Comparison of ENCODE assay signal across 14 mouse cellular contexts in the genomic region with DNA sequence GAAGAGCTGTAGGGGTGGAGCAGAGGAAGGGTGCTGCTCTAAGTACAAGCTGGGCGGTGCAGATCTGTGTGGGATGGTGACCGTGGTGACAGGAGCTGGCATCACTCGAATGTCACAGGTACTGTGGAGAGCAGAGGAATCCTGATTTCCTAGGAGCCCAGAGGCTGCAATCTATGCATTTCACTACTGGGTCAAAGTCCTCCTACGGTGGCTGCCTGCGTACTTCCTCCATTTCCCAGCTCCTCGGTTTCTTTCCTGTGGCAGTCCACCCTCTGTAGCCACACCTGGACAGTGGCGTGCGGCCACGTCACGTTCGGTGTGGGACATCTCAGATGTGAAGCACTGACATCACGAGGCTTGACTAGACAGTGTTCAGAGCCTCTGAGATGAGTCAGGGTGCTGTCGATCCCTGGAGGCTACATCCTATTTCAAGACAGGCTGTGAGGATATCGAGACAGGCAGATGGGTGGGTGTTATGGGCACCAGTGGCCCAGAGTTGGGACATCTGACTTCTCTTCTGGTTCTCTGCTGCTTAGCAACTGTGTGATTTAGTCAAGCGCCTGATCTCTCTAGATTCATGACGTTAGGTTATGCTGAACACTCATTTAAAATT. TPM values are rescaled to one million over a fixed set of nuclear protein-coding genes. Genes with fewer than 3 reads are reported as not detected.
DNase-seq lines count a peak whose midpoint lies in the region; ATAC-seq and TF ChIP-seq lines count a peak whose summit lies in the region.
"Had no signal": no experiment of that assay in that cellular context is flagged by ENCODE, and none has a peak within 500 bp of the region (broad histone marks: within the 10 kb centered on the region; RNA-seq: fewer than 3 reads in every experiment).

No protein-coding gene starts in this region.

- H3K9ac ChIP-seq in liver, embryonic 15.5 days: no peak overlapping the region
- H3K9ac ChIP-seq in liver, embryonic 12.5 days: no peak overlapping the region
- no peak overlapping the region for H3K9ac ChIP-seq in intestine, postnatal 0 days (ENCODE audit: low read depth, low read length)
- no peak overlapping the region for H3K9ac ChIP-seq in stomach, embryonic 16.5 days (ENCODE audit: low read length)
- H3K9ac ChIP-seq in hindbrain, postnatal 0 days (replicated peaks; ENCODE audit: low read length): no peak overlapping the region
- H3K9ac ChIP-seq: hindbrain, embryonic 13.5 days; limb, embryonic 15.5 days had no signal

- H3K27me3 ChIP-seq in liver, embryonic 15.5 days: no peaks in the 10 kb centered on the region
- H3K27me3 ChIP-seq in liver, embryonic 12.5 days (replicated peaks): peaks cover 12% of the 10 kb centered on the region; the same call in 1 of the 2 replicates
- H3K27me3 ChIP-seq in intestine, postnatal 0 days (replicated peaks; ENCODE audit: control insufficient read depth, insufficient read depth, low read length): no peaks in the 10 kb centered on the region
- H3K27me3 ChIP-seq in stomach, embryonic 16.5 days (ENCODE audit: control insufficient read depth, insufficient read depth, low read length): no peaks in the 10 kb centered on the region
- no peaks in the 10 kb centered on the region for H3K27me3 ChIP-seq in hindbrain, postnatal 0 days (ENCODE audit: insufficient read depth, low read length)
- H3K27me3 ChIP-seq: limb, embryonic 15.5 days had no signal

- no peak overlapping the region; the same call in 1 of the 2 replicates for H3K4me3 ChIP-seq in liver, embryonic 15.5 days (replicated peaks)
- H3K4me3 ChIP-seq in liver, embryonic 12.5 days: no peak overlapping the region
- no peak overlapping the region for H3K4me3 ChIP-seq in intestine, postnatal 0 days (ENCODE audit: low read depth, low read length)
- H3K4me3 ChIP-seq in stomach, embryonic 16.5 days (replicated peaks; ENCODE audit: low read length): no peak overlapping the region
- H3K4me3 ChIP-seq in hindbrain, postnatal 0 days (ENCODE audit: low read length): no peak overlapping the region
- H3K4me3 ChIP-seq: hindbrain, embryonic 13.5 days; limb, embryonic 15.5 days had no signal

- WGBS in liver, embryonic 15.5 days (ENCODE audit: insufficient replicate concordance): 46% methylated on average over 16 of the region's 16 CpGs
- 58% methylated on average over 16 of the region's 16 CpGs for WGBS in liver, embryonic 12.5 days (ENCODE audit: insufficient replicate concordance)
- WGBS in intestine, postnatal 0 days: 55% methylated on average over 16 of the region's 16 CpGs
- 76% methylated on average over 16 of the region's 16 CpGs for WGBS in stomach, embryonic 16.5 days
- 80% methylated on average over 16 of the region's 16 CpGs for WGBS in hindbrain, postnatal 0 days

- no peaks in the 10 kb centered on the region for H3K9me3 ChIP-seq in liver, embryonic 15.5 days (replicated peaks)
- H3K9me3 ChIP-seq in liver, embryonic 12.5 days (replicated peaks): no peaks in the 10 kb centered on the region
- H3K9me3 ChIP-seq in intestine, postnatal 0 days (ENCODE audit: control insufficient read depth): no peaks in the 10 kb centered on the region
- no peaks in the 10 kb centered on the region for H3K9me3 ChIP-seq in stomach, embryonic 16.5 days (replicated peaks; ENCODE audit: control insufficient read depth, low read length)
- no peaks in the 10 kb centered on the region for H3K9me3 ChIP-seq in hindbrain, postnatal 0 days (ENCODE audit: low read length)
- H3K9me3 ChIP-seq: hindbrain, embryonic 13.5 days; limb, embryonic 15.5 days had no signal

- 0 out of 2 replicates have a peak overlapping the region, but pooled peaks have one; percentile 9 for H3K27ac ChIP-seq in liver, embryonic 15.5 days (replicated peaks)
- no peak overlapping the region for H3K27ac ChIP-seq in liver, embryonic 12.5 days
- no peak overlapping the region for H3K27ac ChIP-seq in intestine, postnatal 0 days (ENCODE audit: low read depth, low read length)
- H3K27ac ChIP-seq in stomach, embryonic 16.5 days (ENCODE audit: low read length): peak overlapping the region; percentile 56; the same call in 1 of the 2 replicates
- H3K27ac ChIP-seq in hindbrain, postnatal 0 days: no peak overlapping the region
- H3K27ac ChIP-seq: hindbrain, embryonic 13.5 days; limb, embryonic 15.5 days had no signal

- no peak for DNase-seq in frontal cortex, postnatal 14 days (ENCODE audit: low spot score in 2 of 2)
- DNase-seq in hindbrain, postnatal 0 days (ENCODE audit: low spot score): no peak
- no peak for DNase-seq in lung, postnatal 36 days
- DNase-seq: cerebellum, adult 9-10 months; kidney, adult 9 months; right cerebral cortex, postnatal 14 days had no signal

- no peak overlapping the region for H3K4me2 ChIP-seq in liver, embryonic 15.5 days
- no peak overlapping the region for H3K4me2 ChIP-seq in liver, embryonic 12.5 days
- no peak overlapping the region; the same call in 1 of the 2 replicates for H3K4me2 ChIP-seq in intestine, postnatal 0 days (replicated peaks; ENCODE audit: low read depth)
- no peak overlapping the region for H3K4me2 ChIP-seq in stomach, embryonic 16.5 days (ENCODE audit: low read depth, low read length)
- no peak overlapping the region for H3K4me2 ChIP-seq in hindbrain, postnatal 0 days (ENCODE audit: low read depth, low read length)
- H3K4me2 ChIP-seq: hindbrain, embryonic 13.5 days; limb, embryonic 15.5 days had no signal

- TF ChIP-seq CTCF in intestine, postnatal 0 days (IDR thresholded peaks at IDR 0.05; ENCODE audit: low read depth): no peak
- no peak for TF ChIP-seq CTCF in hindbrain, postnatal 0 days (IDR thresholded peaks at IDR 0.05; ENCODE audit: low read depth)

- no peaks in the 10 kb centered on the region for H3K36me3 ChIP-seq in liver, embryonic 15.5 days (replicated peaks)
- H3K36me3 ChIP-seq in liver, embryonic 12.5 days: no peaks in the 10 kb centered on the region
- H3K36me3 ChIP-seq in intestine, postnatal 0 days (ENCODE audit: control insufficient read depth, insufficient read depth): no peaks in the 10 kb centered on the region
- no peaks in the 10 kb centered on the region for H3K36me3 ChIP-seq in stomach, embryonic 16.5 days (ENCODE audit: control insufficient read depth, insufficient read depth, low read length)
- no peaks in the 10 kb centered on the region for H3K36me3 ChIP-seq in hindbrain, postnatal 0 days (ENCODE audit: insufficient read depth, low read length)
- H3K36me3 ChIP-seq: hindbrain, embryonic 13.5 days; limb, embryonic 15.5 days had no signal

- H3K4me1 ChIP-seq in liver, embryonic 15.5 days (replicated peaks): peaks cover 21% of the 10 kb centered on the region
- peaks cover 24% of the 10 kb centered on the region for H3K4me1 ChIP-seq in liver, embryonic 12.5 days
- peaks cover 7% of the 10 kb centered on the region; the same call in 1 of the 2 replicates for H3K4me1 ChIP-seq in intestine, postnatal 0 days (replicated peaks; ENCODE audit: control insufficient read depth, insufficient read depth, low read length)
- peaks cover 45% of the 10 kb centered on the region for H3K4me1 ChIP-seq in stomach, embryonic 16.5 days (ENCODE audit: control insufficient read depth, insufficient read depth, low read length)
- peaks cover 14% of the 10 kb centered on the region; the same call in 1 of the 2 replicates for H3K4me1 ChIP-seq in hindbrain, postnatal 0 days (ENCODE audit: insufficient read depth, low read length)

- ATAC-seq in frontal cortex, adult (ENCODE audit: low TSS enrichment): peak; percentile 64
- no peak for ATAC-seq in liver, embryonic 15.5 days (ENCODE audit: insufficient read depth)
- ATAC-seq in liver, embryonic 12.5 days: no peak
- ATAC-seq in intestine, postnatal 0 days: peak; percentile 57
- no peak for ATAC-seq in stomach, embryonic 16.5 days (ENCODE audit: insufficient read depth, low FRiP score)
- ATAC-seq in hindbrain, postnatal 0 days: no peak
- ATAC-seq: forebrain, embryonic 14.5 days had no signal

RNA-seq across cellular contexts. Expression of a gene that starts 3.4 kb away (rescaled TPM):
- 0.43 and 0.44 TPM in 2 replicates for polyA plus RNA-seq in liver, embryonic 15.5 days (2015; fragmentation: Nextera tagmentation; extraction: Ambion mirVana)
- 0.11 and 0.16 TPM in 2 replicates for polyA plus RNA-seq in liver, embryonic 12.5 days (2016; fragmentation: Nextera tagmentation; extraction: Ambion mirVana)
- polyA plus RNA-seq in intestine, postnatal 0 days (2015; fragmentation: Nextera tagmentation; extraction: Ambion mirVana): 0.40 and 0.61 TPM in 2 replicates
- 37.4 and 64.5 TPM in 2 replicates for polyA plus RNA-seq in stomach, embryonic 16.5 days (2015; fragmentation: Nextera tagmentation; extraction: Ambion mirVana)
- total RNA-seq in hindbrain, postnatal 0 days (2014; rRNA removed): 0.43 and 1.2 TPM in 2 replicates
- polyA plus RNA-seq in hindbrain, postnatal 0 days (2015; fragmentation: Nextera tagmentation; extraction: Ambion mirVana): 0.30 and 0.33 TPM in 2 replicates
- polyA plus RNA-seq: forebrain, embryonic 14.5 days had no signal

RNA-seq across cellular contexts. Expression of a gene that starts 37.5 kb away (rescaled TPM):
- 1.7 TPM in 2 replicates for polyA plus RNA-seq in liver, embryonic 15.5 days (2015; fragmentation: Nextera tagmentation; extraction: Ambion mirVana)
- 6.0 and 6.1 TPM in 2 replicates for polyA plus RNA-seq in liver, embryonic 12.5 days (2016; fragmentation: Nextera tagmentation; extraction: Ambion mirVana)
- polyA plus RNA-seq in intestine, postnatal 0 days (2015; fragmentation: Nextera tagmentation; extraction: Ambion mirVana): 86.1 and 89.0 TPM in 2 replicates
- polyA plus RNA-seq in stomach, embryonic 16.5 days (2015; fragmentation: Nextera tagmentation; extraction: Ambion mirVana): 378 and 523 TPM in 2 replicates
- 0.40 and 0.73 TPM in 2 replicates for total RNA-seq in hindbrain, postnatal 0 days (2014; rRNA removed)
- 0.84 and 0.95 TPM in 2 replicates for polyA plus RNA-seq in hindbrain, postnatal 0 days (2015; fragmentation: Nextera tagmentation; extraction: Ambion mirVana)

Comparison
In these comparisons a context has a peak if more than half of its experiments do, and no peak if none do; other contexts are left out.
1. H3K27ac ChIP-seq: peak in liver, embryonic 15.5 days (single experiment) and stomach, embryonic 16.5 days (single experiment); none in liver, embryonic 12.5 days (single experiment), intestine, postnatal 0 days (single experiment) and hindbrain, postnatal 0 days (single experiment).
2. ATAC-seq: peak in frontal cortex, adult (single experiment) and intestine, postnatal 0 days (single experiment); none in liver, embryonic 15.5 days (single experiment), liver, embryonic 12.5 days (single experiment), stomach, embryonic 16.5 days (single experiment) and hindbrain, postnatal 0 days (single experiment).
3. RNA of a gene that starts 3.4 kb away (polyA plus RNA-seq): 37.4 to 64.5 TPM in stomach, embryonic 16.5 days; 0.43 to 0.44 TPM in liver, embryonic 15.5 days, 0.40 to 0.61 TPM in intestine, postnatal 0 days, 0.30 to 0.33 TPM in hindbrain, postnatal 0 days and 0.11 to 0.16 TPM in liver, embryonic 12.5 days; every median in the first group is over 10 times any median in the second.
4. RNA of a gene that starts 37.5 kb away (polyA plus RNA-seq): 378 to 523 TPM in stomach, embryonic 16.5 days and 86.1 to 89.0 TPM in intestine, postnatal 0 days; 6.0 to 6.1 TPM in liver, embryonic 12.5 days, 1.7 TPM in liver, embryonic 15.5 days and 0.84 to 0.95 TPM in hindbrain, postnatal 0 days; every median in the first group is over 10 times any median in the second.